Mouse (Mus musculus) spleen, adult 2 months (tissue): Measurements from ENCODE around the gene Adgrl1.

Experiments used
- CTCF ChIP-seq: fragments of 200-500 bp; IDR thresholded peaks from 2 replicates; pipeline ENCODE4 v1.5.1; 2011; ENCODE audit warnings: mild to moderate bottlenecking, inconsistent platforms; ENCODE audit not compliant: insufficient read depth, insufficient read length, insufficient replicate concordance; ENCODE audit errors: extremely low read depth
- POLR2A ChIP-seq: fragments of 200-500 bp; IDR thresholded peaks from 2 replicates; pipeline ENCODE4 v1.6.1; 2011; ENCODE audit warnings: low read depth, low read length, inconsistent platforms

DNA sequence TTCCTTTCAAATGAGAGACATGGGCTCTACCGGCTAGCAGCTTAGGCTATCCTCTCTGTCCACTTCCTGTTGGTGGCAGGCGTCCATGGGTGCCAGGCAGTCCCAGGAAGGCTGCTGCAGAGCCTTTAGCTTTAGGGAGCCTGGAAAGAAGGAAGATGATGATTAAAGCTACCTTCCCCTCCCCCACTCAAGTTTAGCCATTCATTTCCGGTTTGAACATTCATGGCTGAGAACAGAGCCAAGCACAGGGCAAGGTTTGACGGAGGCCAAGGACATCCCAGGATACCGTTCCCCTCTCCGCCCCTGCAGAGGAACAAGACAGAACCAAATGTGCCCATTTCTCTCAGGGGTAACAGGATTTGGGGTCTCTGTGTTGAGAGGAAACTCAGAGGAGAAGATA lies 77.7 kb downstream of the Adgrl1 start:
- TF ChIP-seq POLR2A = no peak
- TF ChIP-seq CTCF = no peak
